Mouse (Mus musculus): Measurements from ENCODE around the gene Gm20773. TPM values are rescaled to one million over a fixed set of nuclear protein-coding genes. Genes with fewer than 3 reads are reported as not detected.
"Not testable (repeated sequence)": the region's sequence is repeated elsewhere in the genome, so short reads cannot be mapped to it uniquely, and the experiment has no call there.

Gene Gm20773
- not detected for total RNA-seq (2021)

GRCm38 (mm10) chrY:13493726-13494125 lies at the start of gene Gm20773:
TSS of gene Gm20773 (plus strand) at chrY:13494026.
- intact Hi-C loops (cut with DNase I); DNase-seq (ENCODE audit: low spot score in 2 of 2): not testable (repeated sequence)

GRCm38 (mm10) chrY:13465479-13465878 lies 28.3 kb upstream of the Gm20773 start, which contains the start of gene Gm21866:
TSS of gene Gm21866 (minus strand) at chrY:13465579.
- intact Hi-C loops (cut with DNase I); DNase-seq (ENCODE audit: low spot score in 2 of 2): not testable (repeated sequence)

Other genes with a start within 250 kb of the Gm20773 start
- not detected for gene Gm21440, start 241.6 kb upstream of the Gm20773 start, total RNA-seq (2021)
- not detected for gene Gm21454, start 241.6 kb upstream of the Gm20773 start, total RNA-seq (2021)
- not detected for gene Gm21725, start 145.0 kb upstream of the Gm20773 start, total RNA-seq (2021)
- not detected for gene Gm21866, start 28.4 kb upstream of the Gm20773 start, total RNA-seq (2021)

All from left cerebral cortex, postnatal 25 days (tissue).